Mouse (Mus musculus) hindbrain, postnatal 0 days (tissue): ENCODE data around the gene Prss30. TPM values are rescaled to one million over a fixed set of nuclear protein-coding genes. Genes with fewer than 3 reads are reported as not detected.

Source experiments
- ATAC-seq: fragments of 200-750 bp; cut with Nextera tagmentation; 2 replicates; pipeline ENCODE4 v1.8.0; 2017; ENCODE audit warnings: mild to moderate bottlenecking, moderate TSS enrichment, moderate library complexity
- DNase-seq: peaks from one replicate; pipeline ENCODE4 v3.0.0-alpha.2; 2015; ENCODE audit warnings: low spot score
- H3K27ac ChIP-seq: fragments of 300-500 bp; sonication (generic); 2 replicates; pipeline ENCODE4 v1.5.1; 2014; ENCODE audit warnings: mild to moderate bottlenecking
- H3K27me3 ChIP-seq: fragments of 300-500 bp; sonication (generic); 2 replicates; pipeline ENCODE4 v1.6.1; 2014; ENCODE audit warnings: low read length, mixed read lengths; ENCODE audit not compliant: insufficient read depth
- H3K36me3 ChIP-seq: fragments of 300-500 bp; sonication (generic); 2 replicates; pipeline ENCODE4 v1.6.1; 2014; ENCODE audit warnings: low read length, mixed read lengths; ENCODE audit not compliant: insufficient read depth
- H3K4me1 ChIP-seq: fragments of 300-500 bp; sonication (generic); 2 replicates; pipeline ENCODE4 v1.6.1; 2014; ENCODE audit warnings: antibody characterized with exemption, low read length, mixed read lengths; ENCODE audit not compliant: insufficient read depth
- H3K4me2 ChIP-seq: fragments of 300-500 bp; sonication (generic); 2 replicates; pipeline ENCODE4 v1.6.1; 2014; ENCODE audit warnings: low read depth, mild to moderate bottlenecking, low read length, moderate library complexity, mixed read lengths
- H3K4me3 ChIP-seq: fragments of 300-500 bp; sonication (generic); 2 replicates; pipeline ENCODE4 v1.5.1; 2014; ENCODE audit warnings: low read length
- H3K9ac ChIP-seq: fragments of 300-500 bp; sonication (generic); replicated peaks from 2 replicates; pipeline ENCODE4 v1.6.1; 2014; ENCODE audit warnings: mild to moderate bottlenecking, low read length, moderate library complexity, mixed read lengths
- H3K9me3 ChIP-seq: fragments of 300-500 bp; sonication (generic); 2 replicates; pipeline ENCODE4 v1.6.1; 2016; ENCODE audit warnings: low read length, mixed read lengths
- CTCF ChIP-seq: IDR thresholded peaks from 2 replicates; pipeline ENCODE4 v1.5.1; 2016; ENCODE audit warnings: antibody characterized with exemption, control low read depth, low read depth
- WGBS: fragments of 180-500 bp; shearing (Covaris S2); extraction: QIAGEN DNeasy Blood & Tissue Kit; methylation state at CpG from one replicate; pipeline ENCODE4 v1.1.7; 2014; 5-methylcytosine and 5-hydroxymethylcytosine counted together
- polyA plus RNA-seq: library from polyadenylated mRNA; unstranded; fragments of >200 nt; fragmentation: Nextera tagmentation; extraction: Ambion mirVana; gene quantifications from 2 replicates; pipeline ENCODE4 v1.2.1, GENCODE M21; 2015
- total RNA-seq: library from RNA; depleted of rRNA; stranded (reverse); fragments of >200 nt; gene quantifications from 2 replicates; pipeline ENCODE4 v1.2.3, GENCODE M21; 2014

Gene Prss30
- total and polyA plus RNA-seq, 2 experiments from 2014 or later: not detected

GRCm38 (mm10) chr17:24009617-24010016, 29.3 kb upstream of the Prss30 start:
- Histone ChIP-seq H3K27me3 (no peaks in the 10 kb centered on the region), H3K9me3 (no peaks in the 10 kb centered on the region), H3K36me3 (no peaks in the 10 kb centered on the region), H3K27ac (no peak overlapping the region), H3K4me2 (no peak overlapping the region), H3K9ac (no peak overlapping the region), H3K4me3 (no peak overlapping the region), H3K4me1 (no peaks in the 10 kb centered on the region)
- WGBS: 53% methylated on average over 5 of the region's 5 CpGs
- DNase-seq (no peak), ATAC-seq (no peak)
- TF ChIP-seq CTCF: 0 out of 2 replicates have a peak, but pooled peaks have one; percentile 11

- no peak overlapping the region for H3K4me2 ChIP-seq
- ATAC-seq: no peak
- H3K36me3 ChIP-seq: no peaks in the 10 kb centered on the region
- no peak for TF ChIP-seq CTCF
- H3K9ac ChIP-seq: no peak overlapping the region
- H3K9me3 ChIP-seq: no peaks in the 10 kb centered on the region
- no peaks in the 10 kb centered on the region for H3K27me3 ChIP-seq
- DNase-seq: no peak
- no peak overlapping the region for H3K4me3 ChIP-seq
- no peaks in the 10 kb centered on the region for H3K4me1 ChIP-seq
- H3K27ac ChIP-seq: no peak overlapping the region
- WGBS: 77% methylated on average over 4 of the region's 4 CpGs
Observed at GRCm38 (mm10) chr17:24008105-24008504, 27.7 kb upstream of the Prss30 start.

- Histone ChIP-seq H3K27ac (no peak overlapping the region), H3K4me1 (no peaks in the 10 kb centered on the region), H3K4me2 (no peak overlapping the region), H3K36me3 (no peaks in the 10 kb centered on the region), H3K9me3 (no peaks in the 10 kb centered on the region), H3K4me3 (no peak overlapping the region), H3K9ac (no peak overlapping the region), H3K27me3 (no peaks in the 10 kb centered on the region)
- ATAC-seq (no peak), DNase-seq (no peak)
- WGBS: 61% methylated on average over 1 of the region's 1 CpGs
- TF ChIP-seq CTCF: no peak
Observed at GRCm38 (mm10) chr17:24007391-24007790, 27.0 kb upstream of the Prss30 start.

- DNase-seq (no peak), ATAC-seq (no peak)
- H3K4me3 ChIP-seq: no peak overlapping the region
- no peak overlapping the region for H3K4me2 ChIP-seq
- H3K9ac ChIP-seq: no peak overlapping the region
- H3K36me3 ChIP-seq: no peaks in the 10 kb centered on the region
- no peaks in the 10 kb centered on the region for H3K27me3 ChIP-seq
- H3K4me1 ChIP-seq: no peaks in the 10 kb centered on the region
- H3K9me3 ChIP-seq: no peaks in the 10 kb centered on the region
- 46% methylated on average over 2 of the region's 2 CpGs for WGBS
- H3K27ac ChIP-seq: no peak overlapping the region
- no peak for TF ChIP-seq CTCF
Observed at GRCm38 (mm10) chr17:24006930-24007329, 26.6 kb upstream of the Prss30 start.

GRCm38 (mm10) chr17:24005049-24005448, 24.7 kb upstream of the Prss30 start:
- H3K9ac ChIP-seq: no peak overlapping the region
- ATAC-seq (no peak), DNase-seq (no peak)
- no peaks in the 10 kb centered on the region for H3K4me1 ChIP-seq
- no peak overlapping the region for H3K27ac ChIP-seq
- no peaks in the 10 kb centered on the region for H3K36me3 ChIP-seq
- no peak overlapping the region for H3K4me3 ChIP-seq
- no peak overlapping the region for H3K4me2 ChIP-seq
- H3K27me3 ChIP-seq: no peaks in the 10 kb centered on the region
- H3K9me3 ChIP-seq: no peaks in the 10 kb centered on the region
- WGBS: 90% methylated on average over 3 of the region's 3 CpGs
- no peak for TF ChIP-seq CTCF

GRCm38 (mm10) chr17:24004071-24004665, 23.8 kb upstream of the Prss30 start:
- no peaks in the 10 kb centered on the region for H3K4me1 ChIP-seq
- H3K9me3 ChIP-seq: no peaks in the 10 kb centered on the region
- no peak overlapping the region for H3K4me3 ChIP-seq
- no peak for TF ChIP-seq CTCF
- 88% methylated on average over 14 of the region's 14 CpGs for WGBS
- H3K36me3 ChIP-seq: no peaks in the 10 kb centered on the region
- H3K27ac ChIP-seq: no peak overlapping the region
- no peak for ATAC-seq
- DNase-seq: no peak
- no peak overlapping the region for H3K4me2 ChIP-seq
- H3K9ac ChIP-seq: no peak overlapping the region
- no peaks in the 10 kb centered on the region for H3K27me3 ChIP-seq

GRCm38 (mm10) chr17:24000404-24000803, 20.0 kb upstream of the Prss30 start:
- DNase-seq (no peak), ATAC-seq (no peak)
- Histone ChIP-seq H3K9ac (no peak overlapping the region), H3K36me3 (no peaks in the 10 kb centered on the region), H3K4me1 (no peaks in the 10 kb centered on the region), H3K27ac (no peak overlapping the region), H3K9me3 (no peaks in the 10 kb centered on the region), H3K27me3 (no peaks in the 10 kb centered on the region), H3K4me3 (no peak overlapping the region), H3K4me2 (no peak overlapping the region)
- no peak for TF ChIP-seq CTCF
- 61% methylated on average over 5 of the region's 5 CpGs for WGBS
